Mouse (Mus musculus) liver, embryonic 14.5 days (tissue): Measurements from ENCODE around the gene Prss36. TPM values are rescaled to one million over a fixed set of nuclear protein-coding genes. Genes with fewer than 3 reads are reported as not detected.
"Not testable (repeated sequence)": the region's sequence is repeated elsewhere in the genome, so short reads cannot be mapped to it uniquely, and the experiment has no call there.

Source experiments
- ATAC-seq: fragments of 200-750 bp; cut with Nextera tagmentation; 2 replicates; pipeline ENCODE4 v1.8.0; 2017; ENCODE audit warnings: moderate number of reproducible peaks, mild to moderate bottlenecking, moderate library complexity; ENCODE audit not compliant: insufficient read depth
- DNase-seq, 3 experiments: peaks; one replicate each; pipeline ENCODE4 v3.0.0-alpha.2; 2012 to 2013; ENCODE audit warnings: low read depth in 3 of 3, low spot score in 3 of 3
- H3K27ac ChIP-seq: fragments of 300-500 bp; sonication (generic); 2 replicates; pipeline ENCODE4 v1.5.1; 2014; ENCODE audit warnings: moderate library complexity, mild to moderate bottlenecking, control low read depth, inconsistent platforms
- H3K27me3 ChIP-seq: fragments of 300-500 bp; sonication (generic); 2 replicates; pipeline ENCODE4 v1.6.1; 2014; ENCODE audit warnings: mild to moderate bottlenecking, low read length, moderate library complexity; ENCODE audit not compliant: control insufficient read depth, insufficient read depth
- H3K36me3 ChIP-seq: fragments of 300-500 bp; sonication (generic); replicated peaks from 2 replicates; pipeline ENCODE4 v1.6.1; 2014; ENCODE audit warnings: low read depth; ENCODE audit not compliant: control insufficient read depth, insufficient read depth
- H3K4me1 ChIP-seq, 2 experiments: fragments of 200-500 bp in 1 of 2; fragments of 300-500 bp in 1 of 2; sonication (generic) in 1 of 2; replicated peaks; 2 replicates each; pipeline ENCODE4 v1.6.1; 2012 to 2014; ENCODE audit warnings: antibody characterized with exemption in 1 of 2, inconsistent platforms in 1 of 2, low read length in 1 of 2; ENCODE audit not compliant: control insufficient read depth in 2 of 2, insufficient read depth in 2 of 2
- H3K4me2 ChIP-seq: fragments of 300-500 bp; sonication (generic); 2 replicates; pipeline ENCODE4 v1.6.1; 2014; ENCODE audit warnings: low read depth, mild to moderate bottlenecking, control low read depth, moderate library complexity
- H3K4me3 ChIP-seq, 2 experiments: fragments of 200-500 bp in 1 of 2; fragments of 300-500 bp in 1 of 2; sonication (generic) in 1 of 2; 2 replicates each; pipeline ENCODE4 v1.5.1; 2012 to 2014; ENCODE audit warnings: low read depth in 2 of 2, low read length in 2 of 2, mild to moderate bottlenecking in 2 of 2, control low read depth in 1 of 2, inconsistent platforms in 1 of 2, moderate library complexity in 1 of 2; ENCODE audit not compliant: insufficient read depth in 1 of 2
- H3K9ac ChIP-seq: fragments of 300-500 bp; sonication (generic); replicated peaks from 2 replicates; pipeline ENCODE4 v1.6.1; 2014; ENCODE audit warnings: mild to moderate bottlenecking, control low read depth, moderate library complexity
- H3K9me3 ChIP-seq: fragments of 300-500 bp; sonication (generic); 2 replicates; pipeline ENCODE4 v1.6.1; 2016; ENCODE audit warnings: low read length, mixed read lengths; ENCODE audit not compliant: control insufficient read depth
- CTCF ChIP-seq: IDR thresholded peaks from 2 replicates; pipeline ENCODE4 v1.5.1; 2016; ENCODE audit warnings: antibody characterized with exemption, low read depth, control low read depth
- EP300 ChIP-seq: IDR thresholded peaks from 2 replicates; pipeline ENCODE4 v1.6.1; 2016; ENCODE audit warnings: antibody characterized with exemption, low read depth
- WGBS: fragments of 180-500 bp; shearing (Covaris S2); extraction: QIAGEN DNeasy Blood & Tissue Kit; methylation state at CpG from one replicate; pipeline ENCODE4 v1.1.7; 2014; ENCODE audit not compliant: insufficient replicate concordance; 5-methylcytosine and 5-hydroxymethylcytosine counted together
- polyA plus RNA-seq, 2 experiments: library from polyadenylated mRNA; depleted of rRNA in 1 of 2; stranded (reverse) in 1 of 2; unstranded in 1 of 2; fragments of >200 nt; fragmentation: Nextera tagmentation in 1 of 2; extraction: Ambion mirVana in 1 of 2; gene quantifications; 2 replicates each; pipeline versions ENCODE4 v1.2.1 to v1.2.3; 2012 to 2014

Prss36 gene
- polyA plus RNA-seq, 2 experiments = 2.3 to 3.0 TPM

DNA sequence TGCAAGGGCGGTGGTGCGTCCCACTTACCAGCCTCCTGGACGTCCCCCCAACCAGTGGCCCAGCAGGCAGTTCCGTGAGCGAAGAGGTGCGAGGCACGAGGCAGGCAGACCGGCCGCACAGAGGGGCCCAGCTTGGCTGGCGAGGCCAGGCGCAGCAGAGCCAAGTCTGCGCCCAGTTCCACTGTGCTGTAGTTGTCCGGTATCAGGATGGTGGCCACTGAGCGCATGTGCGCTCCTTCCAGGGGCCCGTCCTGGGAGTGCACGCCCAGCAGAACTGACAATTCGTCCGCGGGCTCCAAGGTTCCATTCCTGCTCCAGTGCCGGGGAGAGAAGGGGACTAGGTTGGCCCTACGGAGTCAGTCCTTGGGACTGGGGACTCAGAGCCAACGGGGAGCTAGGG is 1.9 kb downstream of the Prss36 start:
- Histone ChIP-seq H3K9ac (no peak overlapping the region), H3K27me3 (peaks cover 12% of the 10 kb centered on the region), H3K4me3 (no peak overlapping the region), H3K4me2 (no peak overlapping the region), H3K4me1 (no peaks in the 10 kb centered on the region), H3K36me3 (no peaks in the 10 kb centered on the region), H3K27ac (no peak overlapping the region), H3K9me3 (no peaks in the 10 kb centered on the region)
- DNase-seq (no peak), ATAC-seq (0 out of 2 replicates have a peak, but pooled peaks have one; percentile 21)
- WGBS = 17% methylated on average over 23 of the region's 23 CpGs
- TF ChIP-seq EP300 = no peak
- TF ChIP-seq CTCF = no peak

DNA sequence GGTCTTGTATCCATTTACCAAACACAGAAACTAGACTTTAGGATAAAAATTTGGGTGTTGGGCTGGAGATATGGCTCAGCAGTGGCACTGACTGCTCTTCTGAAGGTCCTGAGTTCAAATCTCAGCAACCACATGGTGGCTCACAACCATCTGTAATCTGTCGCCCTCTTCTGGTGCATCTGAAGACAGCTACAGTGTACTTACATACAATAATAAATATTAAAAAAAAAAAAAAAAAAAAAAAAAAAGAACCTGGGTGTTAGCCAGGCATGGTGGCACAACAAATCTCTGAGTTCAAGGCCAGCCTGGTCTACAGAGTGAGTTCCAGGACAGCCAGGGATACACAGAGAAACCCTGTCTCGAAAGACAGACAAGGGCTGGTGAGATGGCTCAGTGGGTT is 4.4 kb downstream of the Prss36 start:
- not testable (repeated sequence) for H3K27ac ChIP-seq, H3K9me3 ChIP-seq, H3K4me2 ChIP-seq, ATAC-seq, H3K4me1 ChIP-seq, H3K4me3 ChIP-seq, H3K9ac ChIP-seq, DNase-seq, H3K36me3 ChIP-seq
- peak; percentile 30; the same call in 1 of the 2 replicates for TF ChIP-seq CTCF
- H3K27me3 ChIP-seq = peaks cover 12% of the 10 kb centered on the region
- WGBS = 22% methylated on average over 2 of the region's 2 CpGs

DNA sequence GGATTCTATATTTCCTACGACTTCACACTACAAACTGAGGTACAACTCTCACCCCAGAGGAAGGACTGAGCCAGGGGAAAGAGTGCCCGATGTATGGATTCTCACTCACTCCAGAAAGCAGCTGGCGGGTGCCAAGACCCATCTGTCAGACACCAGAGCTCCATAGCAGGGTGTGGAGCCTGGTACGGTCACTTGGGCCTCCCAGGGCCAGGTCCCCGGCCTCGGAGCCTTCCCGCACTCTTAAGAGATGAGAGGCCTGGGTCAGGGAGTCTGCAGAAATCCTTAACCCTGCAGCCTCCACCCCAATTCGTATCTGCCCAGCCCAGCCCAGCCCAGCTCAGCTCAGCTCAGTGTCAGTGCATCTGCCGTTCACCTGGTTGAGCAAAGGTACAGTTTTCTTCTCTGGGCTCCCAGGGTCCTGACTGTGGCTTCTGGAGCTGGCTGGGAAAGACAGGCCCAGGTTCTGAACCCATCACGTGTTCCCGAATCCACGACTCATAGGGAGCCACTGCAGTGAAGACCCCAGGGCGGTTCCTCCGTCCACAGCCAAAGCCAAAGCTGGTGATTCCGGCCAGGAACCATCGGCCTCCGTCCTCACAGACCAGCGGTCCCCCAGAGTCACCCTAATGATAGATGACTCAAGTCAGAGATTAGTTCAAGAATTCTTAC is 10.2 kb downstream of the Prss36 start:
- 56% methylated on average over 18 of the region's 18 CpGs for WGBS
- Histone ChIP-seq H3K36me3 (no peaks in the 10 kb centered on the region), H3K27me3 (no peaks in the 10 kb centered on the region), H3K4me2 (peak overlapping the region; percentile 99), H3K9me3 (no peaks in the 10 kb centered on the region), H3K9ac (peak overlapping the region; percentile 77), H3K4me1 (peaks cover 3 to 9% of the 10 kb centered on the region in 2 experiments; a peak in 3 of 4 replicates), H3K27ac (no peak overlapping the region), H3K4me3 (peak overlapping the region; percentile 64 to 81)
- DNase-seq (no peak), ATAC-seq (no peak)
- TF ChIP-seq EP300 (no peak), CTCF (no peak)

DNA sequence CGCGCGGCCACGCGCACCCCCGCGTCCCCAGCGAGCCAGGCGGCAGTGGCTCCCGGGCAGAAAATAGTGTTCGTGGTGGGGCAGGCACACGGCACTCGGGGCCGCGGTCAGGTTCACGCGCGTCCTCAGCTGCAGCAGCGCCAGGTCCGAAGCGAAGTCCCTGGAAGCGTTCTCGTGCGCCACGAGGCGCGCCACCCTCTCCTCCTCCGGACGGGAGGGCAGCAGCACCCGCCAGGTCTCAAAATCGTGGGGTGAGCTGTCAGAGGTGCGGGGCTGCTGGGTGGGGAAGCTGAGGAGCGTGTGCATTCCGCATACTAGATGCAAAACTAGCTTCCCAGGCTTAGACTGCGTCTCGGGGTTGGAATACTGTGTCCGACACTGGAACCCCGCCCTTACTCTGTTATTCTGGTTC is 10.8 kb downstream of the Prss36 start:
- Histone ChIP-seq H3K4me2 (peak overlapping the region; percentile 99), H3K9ac (peak overlapping the region; percentile 77), H3K27me3 (no peaks in the 10 kb centered on the region), H3K4me3 (peak overlapping the region; percentile 64 to 81), H3K9me3 (no peaks in the 10 kb centered on the region), H3K27ac (no peak overlapping the region), H3K4me1 (peaks cover 3 to 9% of the 10 kb centered on the region in 2 experiments; a peak in 3 of 4 replicates), H3K36me3 (no peaks in the 10 kb centered on the region)
- TF ChIP-seq EP300 = no peak
- no peak for TF ChIP-seq CTCF
- ATAC-seq (peak; percentile 40), DNase-seq (no peak)
- WGBS = under 1% methylated on average over 38 of the region's 38 CpGs

DNA sequence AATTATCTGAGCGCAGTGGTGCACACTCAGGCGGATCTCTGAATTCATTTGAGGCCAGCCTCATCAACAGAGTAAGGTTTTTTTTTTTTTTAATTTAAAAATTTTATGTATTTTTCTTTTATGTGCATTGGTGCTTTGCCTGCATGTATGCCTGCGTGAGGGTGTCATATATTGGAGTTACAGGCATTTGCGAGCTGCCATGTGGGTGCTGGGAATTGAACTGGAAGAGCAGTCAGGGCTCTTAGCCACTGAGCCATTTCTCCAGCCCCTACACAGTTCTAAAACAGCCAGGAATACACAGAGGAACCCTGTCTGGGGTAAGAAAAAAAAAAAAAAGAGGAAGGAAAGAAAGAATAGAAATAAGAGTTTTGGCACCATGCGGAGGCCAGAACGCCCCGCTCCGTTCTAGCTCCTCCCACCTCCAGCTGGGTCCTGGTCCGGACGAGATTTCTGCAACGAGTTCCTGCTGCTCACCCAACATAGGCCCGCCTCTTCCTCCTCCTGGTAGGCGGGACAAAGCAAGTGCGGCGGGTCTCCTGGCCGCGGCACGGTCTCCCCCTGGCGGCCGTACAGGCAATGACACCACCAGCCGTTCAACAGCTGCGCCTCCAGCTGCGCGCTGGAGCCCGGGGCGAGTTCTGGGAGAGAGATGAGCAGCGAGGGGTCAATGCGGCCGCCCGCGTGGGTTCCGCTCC is 11.3 kb downstream of the Prss36 start:
- DNase-seq (peak; percentile 90), ATAC-seq (peak; percentile 91)
- Histone ChIP-seq H3K27ac (no peak overlapping the region), H3K9me3 (no peaks in the 10 kb centered on the region), H3K27me3 (no peaks in the 10 kb centered on the region), H3K4me3 (peak overlapping the region; percentile 64 to 81), H3K36me3 (no peaks in the 10 kb centered on the region), H3K4me2 (peak overlapping the region; percentile 99), H3K4me1 (peaks cover 3 to 9% of the 10 kb centered on the region in 2 experiments; a peak in 3 of 4 replicates), H3K9ac (peak overlapping the region; percentile 77)
- TF ChIP-seq CTCF = peak; percentile 99
- TF ChIP-seq EP300 = no peak
- 6% methylated on average over 32 of the region's 32 CpGs for WGBS
